Mouse (Mus musculus) thymus, postnatal 14 days (tissue): ENCODE data around the gene Zswim5.

Source experiments
- DNase-seq: peaks from one replicate; pipeline ENCODE4 v3.0.0; 2021

The Zswim5 gene

GRCm38 (mm10) chr4:116928006-116928651 lies 51.0 kb downstream of the Zswim5 start:
- DNase-seq = no peak

GRCm38 (mm10) chr4:116939585-116939984 lies 62.4 kb downstream of the Zswim5 start:
- no peak for DNase-seq

DNA sequence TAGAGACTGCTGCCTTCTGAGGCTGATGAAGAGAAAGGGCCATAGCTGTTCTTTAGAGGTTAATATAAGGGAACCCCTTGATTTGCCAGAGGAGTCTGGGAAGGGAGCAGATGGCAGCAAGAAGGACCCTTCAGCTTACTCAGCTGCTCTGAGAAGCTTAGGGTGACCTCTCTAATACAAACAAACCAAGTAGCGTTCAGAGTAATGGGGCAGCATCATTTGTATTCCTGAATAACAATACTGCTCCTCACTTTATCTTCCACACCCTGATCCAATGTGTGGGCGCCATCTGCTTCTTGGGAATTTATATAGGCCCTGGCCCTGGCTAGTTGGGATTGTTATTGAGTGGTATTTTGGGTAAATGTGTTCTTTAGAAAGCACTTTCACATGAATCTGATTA lies 65.5 kb downstream of the Zswim5 start:
- DNase-seq = no peak

GRCm38 (mm10) chr4:116944055-116944454 lies 66.9 kb downstream of the Zswim5 start:
- DNase-seq = no peak

- no peak for DNase-seq
Measured at GRCm38 (mm10) chr4:116951642-116952041, 74.5 kb downstream of the Zswim5 start.

DNA sequence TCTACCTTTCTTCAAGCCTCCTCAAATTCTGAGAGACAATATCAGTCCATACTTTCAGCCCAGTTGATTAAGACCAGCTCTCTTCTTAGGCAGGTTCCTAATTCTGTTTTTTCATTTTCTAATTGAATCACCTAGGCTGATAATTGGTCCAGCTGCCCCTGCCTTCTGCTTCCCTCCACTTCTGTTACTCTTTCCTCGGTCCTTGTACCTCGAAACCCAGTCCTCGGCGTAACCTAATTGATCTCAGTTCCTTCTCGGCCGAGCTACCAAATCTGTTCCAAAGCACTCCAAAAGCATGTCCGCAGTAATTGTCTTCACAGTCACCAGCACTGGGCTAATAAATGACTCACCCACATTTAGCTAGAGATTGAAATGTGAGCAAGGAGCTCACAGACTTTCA lies 77.8 kb downstream of the Zswim5 start:
- no peak for DNase-seq

- DNase-seq = no peak
Measured at GRCm38 (mm10) chr4:116976503-116976902, 99.3 kb downstream of the Zswim5 start.

GRCm38 (mm10) chr4:116985681-116986080 lies 108.5 kb downstream of the Zswim5 start:
- DNase-seq = no peak

- peak; percentile 76 for DNase-seq
Measured at GRCm38 (mm10) chr4:116986400-116987121, 109.4 kb downstream of the Zswim5 start.

GRCm38 (mm10) chr4:116987122-116987456 lies 109.9 kb downstream of the Zswim5 start:
- DNase-seq = no peak

- DNase-seq = no peak
Measured at GRCm38 (mm10) chr4:116989731-116990130, 112.6 kb downstream of the Zswim5 start.

DNA sequence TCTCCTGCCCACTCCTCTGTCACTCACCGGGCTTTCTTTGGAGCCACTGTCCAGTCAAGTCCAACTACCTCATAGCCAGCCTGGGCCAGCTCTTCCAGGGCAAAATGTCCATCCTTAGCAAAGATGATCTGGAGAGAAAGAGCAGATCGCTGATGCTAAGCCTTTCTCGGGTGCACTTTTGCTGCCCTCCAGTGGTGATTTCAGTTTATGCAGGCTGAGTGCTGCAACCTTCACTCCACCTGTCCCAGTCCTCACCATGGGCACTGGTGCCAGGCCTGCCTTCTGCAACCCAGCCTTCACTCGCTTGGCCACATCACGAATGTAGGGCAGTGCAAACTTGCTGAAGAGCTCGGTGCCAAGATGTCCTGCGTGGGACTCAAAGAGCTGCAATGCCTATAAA lies 114.2 kb downstream of the Zswim5 start:
- peak; percentile 80 for DNase-seq

GRCm38 (mm10) chr4:116993672-116994621 lies 116.8 kb downstream of the Zswim5 start, which contains the start of gene Urod:
TSS of gene Urod (minus strand) at chr4:116994413.
- peak; percentile 98 for DNase-seq

- peak; percentile 65 for DNase-seq
Measured at GRCm38 (mm10) chr4:116995131-116995797, 118.1 kb downstream of the Zswim5 start, which contains the start of gene Hectd3. TSS of gene Hectd3 (plus strand) at chr4:116995317.

GRCm38 (mm10) chr4:116995798-116996135 lies 118.6 kb downstream of the Zswim5 start:
- DNase-seq = peak; percentile 52

- DNase-seq = no peak
Measured at GRCm38 (mm10) chr4:116999513-117000154, 122.5 kb downstream of the Zswim5 start.

GRCm38 (mm10) chr4:117001957-117002356 lies 124.8 kb downstream of the Zswim5 start:
- DNase-seq = no peak

DNA sequence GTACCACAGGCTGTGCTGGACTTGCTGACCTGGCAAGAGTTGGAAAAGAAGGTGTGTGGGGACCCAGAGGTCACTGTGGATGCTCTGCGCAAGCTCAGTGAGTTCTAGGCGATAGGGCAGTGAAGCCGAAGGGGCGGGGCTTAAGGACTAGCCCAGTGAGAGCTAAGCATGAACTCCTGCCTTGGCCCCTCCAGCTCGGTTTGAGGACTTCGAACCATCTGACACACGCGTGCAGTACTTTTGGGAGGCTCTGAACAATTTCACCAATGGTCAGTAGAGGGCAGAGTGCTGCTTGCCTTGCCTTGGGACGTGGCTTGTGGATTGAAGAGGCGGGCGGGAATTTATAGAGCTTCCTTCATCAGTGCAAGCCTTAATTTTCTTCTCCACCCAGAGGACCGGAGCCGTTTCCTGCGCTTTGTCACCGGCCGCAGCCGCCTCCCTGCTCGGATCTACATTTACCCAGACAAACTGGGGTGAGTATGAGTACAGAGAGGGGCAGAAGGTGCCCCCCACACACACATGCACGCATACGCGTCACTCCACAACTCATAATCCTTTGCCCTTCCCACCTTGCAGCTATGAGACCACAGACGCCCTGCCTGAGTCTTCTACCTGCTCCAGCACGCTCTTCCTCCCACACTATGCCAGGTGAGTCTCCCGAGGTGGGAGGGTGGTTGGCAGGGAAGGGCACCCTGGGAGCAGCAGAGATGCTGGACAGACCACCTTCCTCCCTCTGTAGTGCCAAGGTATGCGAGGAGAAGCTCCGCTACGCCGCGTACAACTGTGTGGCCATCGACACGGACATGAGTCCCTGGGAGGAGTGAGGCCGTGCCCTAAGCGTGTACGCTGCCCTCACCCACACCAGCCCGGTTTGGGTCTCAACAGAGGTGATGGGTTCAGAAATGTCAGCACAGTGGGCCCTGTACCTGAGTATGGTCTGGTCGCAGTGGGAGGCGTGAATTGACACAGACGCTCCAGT lies 125.7 kb downstream of the Zswim5 start:
- peak; percentile 48 for DNase-seq

GRCm38 (mm10) chr4:117004649-117005048 lies 127.5 kb downstream of the Zswim5 start:
- DNase-seq = no peak

DNA sequence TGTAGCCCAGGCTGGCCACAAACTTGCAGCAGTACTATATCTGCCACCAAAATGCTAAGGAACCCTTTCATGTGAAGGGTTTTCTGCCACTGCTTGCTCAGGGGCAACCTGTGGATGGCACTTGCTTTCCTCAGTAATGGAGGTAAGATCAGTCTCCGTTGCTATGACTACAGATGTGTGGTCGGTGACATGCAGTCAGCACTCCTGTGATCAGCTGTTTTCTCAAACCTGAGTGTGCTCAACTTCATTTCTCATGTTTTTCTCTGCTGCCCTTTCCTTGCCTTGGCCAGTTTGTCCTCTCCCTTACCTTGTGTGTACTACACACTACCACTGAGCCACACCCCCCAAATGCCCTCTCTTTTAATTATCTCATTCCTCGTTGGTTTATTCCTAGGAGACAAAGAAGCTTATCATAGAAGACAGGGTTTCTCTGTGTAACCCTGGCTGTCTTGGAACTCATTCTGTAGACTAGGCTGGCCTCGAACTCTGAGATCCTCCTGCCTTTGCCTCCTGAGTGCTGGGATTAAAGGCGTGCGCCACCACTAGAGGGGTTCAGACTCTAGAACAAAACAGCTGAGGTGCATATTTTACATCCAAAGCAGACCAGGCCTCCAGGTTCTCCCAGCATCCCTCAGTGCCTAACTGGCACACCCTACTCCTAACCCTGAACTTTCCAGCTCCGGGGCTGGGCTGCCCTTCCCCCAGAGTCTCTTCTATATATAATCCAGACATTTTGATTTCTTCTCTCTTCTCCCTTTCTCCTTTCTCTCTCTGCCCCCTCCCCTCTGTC lies 128.6 kb downstream of the Zswim5 start:
- DNase-seq = no peak
